Mouse (Mus musculus) adrenal gland, postnatal 36 days (tissue): Measurements from ENCODE around the gene Dmtf1. TPM values are rescaled to one million over a fixed set of nuclear protein-coding genes. Genes with fewer than 3 reads are reported as not detected.

Source experiments
- DNase-seq, 2 experiments: peaks; one replicate each; pipeline ENCODE4 v3.0.0; 2021; ENCODE audit warnings: mixed read lengths in 1 of 2
- total RNA-seq, 2 experiments: library from RNA; stranded (reverse); gene quantifications; 2 replicates each; pipeline ENCODE4 v1.2.3; 2021

The Dmtf1 gene
- total RNA-seq, 2 experiments from 2014 or later, result 26.2 to 27.1 TPM

DNA sequence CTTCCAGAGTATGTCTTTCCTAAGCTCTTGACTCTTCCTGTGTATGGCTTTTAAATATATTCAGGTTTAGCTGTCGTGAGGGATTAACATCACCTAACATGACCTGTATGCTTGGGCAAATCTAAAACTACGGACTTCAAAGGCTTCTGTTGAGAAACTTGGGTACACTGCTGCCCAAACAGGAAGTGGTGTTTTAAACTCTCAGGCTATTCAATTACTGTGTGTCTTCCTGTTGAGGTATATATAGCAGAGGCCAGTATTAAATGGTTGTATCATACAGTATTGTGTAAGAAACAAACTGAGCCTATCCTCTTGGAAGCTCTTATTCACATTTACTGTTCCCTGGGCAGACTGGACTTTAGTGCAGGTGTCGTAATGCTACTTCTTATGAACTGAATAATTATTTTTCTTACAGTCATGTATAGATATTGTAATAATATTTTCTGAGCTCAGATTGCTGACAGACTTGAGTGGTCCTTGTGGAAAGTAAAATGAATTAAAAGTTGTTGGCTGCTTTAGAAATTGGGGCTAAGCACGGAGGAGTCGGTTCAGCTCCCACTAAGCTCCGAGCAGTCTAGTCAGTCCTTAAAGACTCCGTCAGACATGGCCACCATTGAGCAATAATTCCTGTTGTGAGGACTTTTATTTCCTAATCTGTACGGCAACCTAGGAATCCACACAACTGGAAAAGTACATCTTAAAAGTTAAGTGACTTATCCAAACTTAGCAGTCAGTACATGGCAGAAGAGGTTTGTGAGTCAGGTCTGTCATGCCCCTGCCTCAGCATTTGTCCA, 54.1 kb downstream of the Dmtf1 start:
- no peak for DNase-seq

DNA sequence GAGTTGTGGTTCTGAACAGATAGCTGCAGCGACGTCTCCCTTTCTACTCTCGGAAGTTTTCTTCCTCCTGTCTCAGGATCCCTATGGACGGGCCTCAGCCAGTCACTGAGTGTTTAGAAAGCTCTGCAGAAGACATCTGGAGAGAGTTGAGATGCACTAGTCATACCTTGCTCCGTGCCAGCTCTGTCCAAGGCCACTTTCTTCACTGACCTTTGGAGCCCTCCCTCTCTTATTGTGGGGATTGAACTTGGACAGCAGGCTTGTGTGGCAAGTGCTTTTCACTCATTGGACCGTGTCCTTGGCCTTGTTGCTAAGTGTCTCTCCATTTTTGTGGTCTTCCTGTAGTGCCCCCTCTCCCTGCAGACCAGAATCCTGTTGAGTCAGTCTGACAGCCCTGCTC, 54.8 kb downstream of the Dmtf1 start:
- peak; percentile 74 to 80 for DNase-seq

DNA sequence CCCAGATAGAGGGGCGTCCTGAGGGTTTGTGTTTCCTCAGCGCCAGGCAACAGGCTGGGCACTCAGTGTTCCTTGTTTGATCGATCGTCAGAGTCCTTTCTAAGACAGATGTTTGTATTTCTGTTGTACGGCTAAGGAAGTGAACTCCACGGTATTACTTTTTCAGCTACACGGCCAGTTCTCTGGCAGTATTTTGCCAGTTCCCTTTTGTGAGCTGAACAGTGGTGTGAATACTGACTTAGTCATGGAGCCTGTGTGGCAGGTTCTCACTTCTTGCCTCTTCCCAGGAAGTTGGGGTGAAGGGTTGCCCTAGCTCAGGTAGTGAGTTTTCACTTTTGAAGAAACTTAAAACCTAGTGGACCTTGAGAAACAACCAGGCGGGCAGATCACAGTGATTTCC, 57.6 kb downstream of the Dmtf1 start:
- no peak for DNase-seq

DNA sequence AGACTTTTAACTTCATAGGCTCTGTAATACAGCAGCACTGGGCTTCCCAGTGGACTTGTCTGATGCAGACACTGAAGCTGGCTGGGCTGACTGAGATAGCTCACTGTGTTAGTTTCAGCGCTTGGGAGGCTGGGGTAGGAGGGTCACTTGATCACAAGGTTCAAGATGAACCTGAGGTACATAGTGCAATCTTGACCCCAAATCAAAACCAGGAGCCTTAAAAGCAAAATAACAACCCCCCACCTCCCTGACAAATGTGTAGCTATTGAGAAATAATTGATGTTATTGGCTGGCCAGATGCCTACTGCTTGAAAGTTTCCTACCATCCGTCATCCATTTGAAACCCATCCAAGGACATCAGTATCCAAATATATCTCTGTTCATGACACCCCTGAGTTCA, 58.9 kb downstream of the Dmtf1 start:
- DNase-seq, result peak; percentile 30 to 35

DNA sequence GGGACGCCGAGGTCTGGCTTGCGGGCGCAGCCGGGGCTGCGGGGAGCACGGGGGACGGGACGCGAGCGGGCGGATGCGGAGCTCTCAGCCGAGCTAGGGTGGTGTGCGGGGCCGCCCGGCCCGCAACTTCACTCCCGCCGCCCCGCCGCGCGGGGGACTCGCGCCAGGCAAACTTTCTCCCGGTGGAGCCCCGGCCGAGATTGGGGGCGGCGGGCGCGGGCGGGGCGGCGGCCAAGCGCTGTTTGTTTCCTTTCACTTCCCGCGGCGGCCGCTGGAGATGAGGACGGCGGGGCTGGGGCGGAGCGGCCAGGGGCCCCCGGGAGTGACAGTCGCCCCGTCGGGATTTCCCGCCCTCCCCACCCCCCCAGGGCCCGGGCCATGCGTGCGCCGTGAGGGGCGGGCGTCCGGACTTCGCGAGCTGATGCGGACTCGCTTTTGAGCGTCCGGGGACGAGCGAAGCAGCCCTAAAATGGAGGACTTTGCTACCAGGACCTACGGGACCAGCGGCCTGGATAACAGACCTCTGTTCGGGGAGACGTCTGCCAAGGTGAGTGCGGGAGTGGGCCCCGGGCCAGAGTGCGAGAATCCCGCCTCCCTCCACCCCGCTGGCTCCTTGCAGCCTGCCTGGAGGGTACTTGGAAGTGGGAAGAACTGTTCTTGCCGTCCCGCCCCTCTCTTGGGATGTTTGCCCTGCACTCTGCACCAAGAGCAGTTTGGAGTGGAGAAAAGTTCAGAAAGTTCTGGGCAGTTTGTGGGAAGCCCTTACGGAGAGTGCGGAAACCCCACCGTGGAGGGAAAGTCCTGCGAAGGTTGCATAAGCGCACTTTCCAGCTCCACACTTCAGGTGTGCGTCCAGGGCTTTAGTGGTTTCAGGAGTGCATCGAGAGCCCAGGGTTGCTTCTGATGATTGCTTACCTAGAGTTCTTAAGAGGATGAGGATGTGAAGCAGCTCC, 60.5 kb downstream of the Dmtf1 start:
- DNase-seq, result peak; percentile 60 to 79

DNA sequence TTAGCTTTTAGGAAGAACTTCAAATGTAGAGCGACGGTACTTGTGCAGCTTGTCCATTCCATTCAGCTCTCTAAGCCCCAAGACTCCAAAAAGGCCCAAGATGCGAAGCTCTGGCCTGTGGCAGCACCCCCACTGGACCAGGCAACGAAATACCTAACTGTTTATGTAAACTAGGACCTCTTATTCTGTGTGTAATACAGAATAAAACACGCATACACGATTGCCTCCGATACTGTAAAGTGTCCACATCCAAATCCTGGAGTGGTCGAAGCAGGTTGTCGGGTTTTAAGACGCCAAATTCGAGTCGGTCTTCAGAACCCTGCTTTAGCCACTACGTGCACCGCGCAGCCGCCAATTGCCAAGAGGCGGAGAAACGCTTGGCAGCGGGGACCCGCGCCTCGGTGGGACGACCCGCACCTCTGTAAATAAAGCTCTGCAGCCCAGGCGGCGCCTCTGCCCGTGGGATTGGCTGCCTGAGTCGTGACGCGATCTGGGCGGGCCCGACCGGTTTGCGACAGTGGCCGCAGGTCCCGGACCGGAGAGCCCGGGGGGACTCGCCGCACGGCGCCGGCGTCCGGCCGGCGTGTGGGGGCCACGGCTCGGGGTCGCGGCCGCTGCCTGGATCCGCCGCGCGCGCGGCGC, 61.2 kb downstream of the Dmtf1 start, which contains the start of gene Tmem243:
Gene Tmem243 (plus strand): TSS at position 462 of the 642 bp plus-strand sequence.
- DNase-seq, result peak; percentile 97

DNA sequence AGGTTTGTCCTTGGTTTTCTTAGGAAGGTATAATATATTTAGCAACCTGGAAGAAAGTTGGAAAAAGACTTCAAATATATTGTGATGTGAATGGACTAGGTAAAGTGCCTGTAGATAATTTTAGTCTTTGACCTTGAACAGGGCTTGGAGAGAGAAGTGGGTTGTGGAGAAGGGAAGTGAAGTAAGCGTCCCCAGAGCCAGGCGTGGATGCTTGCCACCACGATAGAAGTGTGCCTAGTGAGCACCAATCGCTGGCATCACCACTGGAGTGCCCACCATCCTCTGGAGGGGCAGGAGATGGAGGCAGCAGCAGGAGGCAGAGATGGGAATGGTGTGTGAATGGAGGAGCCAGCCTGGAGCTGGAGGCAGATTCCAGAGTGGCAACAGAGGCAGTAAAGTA, 68.1 kb downstream of the Dmtf1 start:
- no peak for DNase-seq

DNA sequence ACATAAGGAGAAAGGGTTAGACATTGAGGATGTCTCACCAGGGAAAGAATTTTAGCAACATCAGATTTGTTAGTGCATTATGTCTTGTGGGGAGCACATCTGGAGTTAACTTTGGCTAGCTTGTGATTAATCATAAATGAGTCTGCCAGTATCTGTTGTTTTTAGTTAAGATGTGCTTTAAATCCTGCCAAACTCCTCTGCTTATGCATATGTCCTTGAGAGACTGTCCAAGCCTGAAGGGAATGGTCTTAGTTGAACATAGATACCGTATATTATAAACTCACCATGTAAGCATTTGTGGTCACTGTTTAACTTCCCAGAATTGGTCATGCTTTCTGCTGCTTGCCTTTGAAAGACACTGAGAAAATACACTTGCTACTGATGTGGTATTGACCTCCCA, 68.9 kb downstream of the Dmtf1 start:
- DNase-seq, result no peak

DNA sequence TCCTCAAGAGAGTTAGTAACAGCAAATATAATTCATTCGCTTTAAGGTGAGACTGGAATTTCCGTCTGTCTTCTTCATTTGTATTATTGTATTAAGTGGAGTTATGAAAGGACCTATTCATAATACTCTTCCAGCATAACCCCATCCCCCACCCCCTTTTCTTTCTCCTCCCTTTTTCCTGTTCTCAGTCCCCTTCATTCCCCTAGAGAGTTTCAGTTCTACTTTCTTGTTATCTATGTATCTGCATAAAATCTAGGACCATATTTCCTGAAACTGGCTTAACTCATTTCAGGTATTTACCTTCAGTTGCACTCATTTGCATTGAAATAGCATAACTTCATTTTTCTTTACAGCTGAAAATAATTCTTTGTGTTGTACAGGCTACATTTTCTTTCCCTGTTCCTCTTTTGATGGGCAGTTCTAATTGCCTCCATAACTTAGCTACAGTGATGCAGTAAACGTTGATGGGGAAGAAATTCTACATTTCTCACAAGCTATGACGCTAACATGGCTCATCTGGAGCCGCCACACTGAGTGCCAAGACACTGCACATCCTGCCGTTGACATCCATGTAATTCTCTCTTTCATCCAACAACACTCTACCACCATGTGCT, 71.0 kb downstream of the Dmtf1 start:
- DNase-seq, result no peak

DNA sequence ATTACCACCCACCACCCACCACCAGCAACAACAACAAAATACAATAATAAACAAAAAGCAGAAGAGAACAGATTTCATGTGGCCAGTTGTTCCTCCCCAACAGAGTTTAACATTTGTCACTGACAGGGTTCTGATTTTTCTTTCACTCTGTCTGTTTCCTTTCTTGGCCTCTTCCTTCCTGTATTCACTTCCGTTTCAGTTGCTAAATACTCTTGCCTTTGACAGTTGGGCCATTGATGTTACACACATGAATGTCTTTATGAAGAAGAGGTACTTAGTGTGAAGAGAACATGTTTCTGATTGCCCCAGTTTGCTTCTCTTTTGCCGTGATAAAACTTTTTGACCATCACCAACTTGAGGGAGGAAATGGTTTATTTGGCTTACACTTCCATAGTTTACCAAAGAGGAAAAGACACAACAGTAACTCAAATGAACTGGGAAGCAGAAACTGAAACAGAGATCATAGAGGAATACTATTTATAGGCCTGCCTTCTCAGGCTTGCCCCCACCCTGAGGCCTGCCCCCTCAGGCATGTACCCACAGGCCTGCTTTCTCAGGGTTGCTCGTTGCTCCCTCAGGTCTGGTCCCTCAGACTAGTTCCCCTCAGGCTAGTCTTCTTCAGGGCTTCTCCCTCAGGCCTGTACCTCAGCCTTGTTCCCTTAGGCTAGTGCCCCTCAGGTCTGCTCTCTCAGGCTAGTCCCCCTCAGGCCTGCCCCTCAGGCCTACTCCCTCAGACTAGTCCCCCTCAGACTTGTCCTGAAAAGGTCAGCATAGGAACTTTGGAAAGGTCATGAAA, 74.5 kb downstream of the Dmtf1 start:
- DNase-seq, result no peak

DNA sequence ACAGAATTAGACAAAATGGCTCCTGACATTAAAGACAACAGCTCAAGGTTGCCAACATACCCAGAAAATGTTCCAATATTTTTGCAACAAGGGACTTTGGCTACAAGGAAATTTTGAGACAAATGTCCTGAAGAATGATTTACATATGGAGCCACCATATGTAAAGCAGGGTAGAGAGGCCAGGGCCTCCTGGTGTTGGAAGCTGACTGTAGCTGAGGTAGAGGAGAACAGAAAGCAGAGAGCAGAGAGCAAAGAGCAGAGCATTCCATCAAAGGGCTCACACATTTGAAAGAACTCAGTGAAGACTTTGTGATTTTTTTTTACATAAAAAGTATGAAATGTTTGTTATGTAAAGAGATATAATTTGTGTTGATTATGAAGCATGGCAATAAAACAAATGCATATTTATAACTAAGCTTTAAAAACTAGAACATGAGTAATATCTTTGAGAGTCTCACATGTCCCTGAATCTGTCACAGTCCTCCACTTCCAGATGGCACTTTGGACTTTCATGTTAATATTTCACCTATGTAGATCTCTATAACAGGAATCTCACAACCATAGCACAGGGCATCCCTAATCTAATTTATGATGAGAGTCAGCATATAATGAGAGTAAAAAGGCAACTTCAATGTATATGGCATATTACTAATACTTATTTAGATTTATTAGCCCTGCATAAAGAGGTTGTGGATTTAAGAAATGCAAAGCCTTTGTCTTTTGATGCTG, 81.6 kb downstream of the Dmtf1 start:
- DNase-seq, result no peak

DNA sequence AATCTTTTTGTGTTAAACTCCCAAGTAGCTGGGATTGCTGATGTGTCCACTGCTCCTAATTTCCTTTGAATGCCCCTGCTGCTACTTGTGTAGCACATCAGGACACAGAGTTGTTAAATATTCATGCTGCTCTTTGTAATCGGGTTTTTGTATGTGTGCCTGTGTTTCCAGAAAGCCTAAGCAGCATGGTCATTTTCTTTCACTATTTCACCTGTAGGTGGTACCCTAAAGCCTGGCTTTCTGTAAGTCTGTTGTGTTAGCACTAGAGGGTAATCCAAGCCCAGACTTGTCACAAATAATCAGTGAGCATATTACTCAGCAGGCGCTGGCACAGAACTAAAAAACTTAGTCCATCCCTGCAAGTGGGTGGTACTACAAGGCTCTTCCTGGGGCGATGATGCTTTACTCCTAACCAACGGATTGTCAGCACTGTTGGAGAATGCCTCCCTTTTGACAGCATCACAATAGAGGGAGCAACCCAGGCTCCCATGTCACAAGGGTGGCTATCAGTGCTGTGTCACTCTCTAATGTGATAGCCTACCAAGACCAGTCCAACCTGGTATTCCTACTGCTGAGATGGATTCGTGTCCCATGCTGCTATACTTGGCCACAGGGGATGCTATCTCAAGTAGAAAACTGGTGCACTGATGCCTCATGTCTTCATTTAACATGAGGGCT, 88.3 kb downstream of the Dmtf1 start:
- peak; percentile 38 to 40 for DNase-seq

DNA sequence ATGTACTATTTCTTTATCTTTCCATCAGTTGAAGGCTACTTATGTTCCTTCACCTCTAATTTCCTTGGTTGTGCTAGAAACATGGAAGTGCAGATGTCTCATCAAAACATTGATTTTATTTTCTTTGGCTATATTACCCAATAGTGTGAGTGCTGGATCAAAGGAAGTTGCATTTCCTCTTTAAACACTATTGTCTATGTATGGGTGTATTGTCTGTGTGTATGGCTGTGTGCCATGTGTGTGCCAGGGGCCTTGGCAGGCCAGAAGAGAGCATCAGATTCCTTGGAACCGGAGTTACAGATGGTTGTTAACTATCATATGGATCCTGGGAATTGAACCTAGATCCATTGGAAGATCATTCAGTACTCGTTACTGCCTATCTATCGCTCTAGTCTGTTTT, 90.2 kb downstream of the Dmtf1 start:
- DNase-seq, result no peak

DNA sequence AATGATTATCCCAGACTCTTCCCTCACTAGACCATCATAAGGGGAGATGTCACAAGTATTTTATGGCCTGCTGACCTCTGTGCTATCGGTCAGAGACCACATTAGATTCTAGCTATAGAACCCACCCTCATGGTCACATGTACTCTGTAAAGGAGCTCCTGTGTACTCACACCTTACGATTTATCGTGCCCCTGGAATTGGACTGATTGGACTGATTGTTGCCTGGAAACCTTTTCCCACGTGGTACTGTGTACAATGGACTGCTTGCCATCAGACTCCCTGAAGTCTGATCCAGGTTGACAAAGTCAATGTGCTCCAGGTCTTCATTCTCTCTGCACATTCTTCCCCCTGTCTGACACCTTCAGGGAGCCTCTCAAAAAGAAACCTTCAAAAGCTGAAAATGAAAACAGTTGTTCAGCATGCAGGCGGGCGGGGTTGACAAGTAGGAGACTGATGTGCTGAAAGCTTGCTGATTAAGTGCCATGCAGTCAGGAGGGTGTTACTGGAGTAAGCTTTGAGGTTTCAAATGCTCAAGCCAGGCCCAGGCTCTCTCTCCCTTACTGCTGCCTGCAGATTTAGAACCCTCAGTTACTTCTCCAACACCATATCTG, 91.9 kb downstream of the Dmtf1 start:
- no peak for DNase-seq

DNA sequence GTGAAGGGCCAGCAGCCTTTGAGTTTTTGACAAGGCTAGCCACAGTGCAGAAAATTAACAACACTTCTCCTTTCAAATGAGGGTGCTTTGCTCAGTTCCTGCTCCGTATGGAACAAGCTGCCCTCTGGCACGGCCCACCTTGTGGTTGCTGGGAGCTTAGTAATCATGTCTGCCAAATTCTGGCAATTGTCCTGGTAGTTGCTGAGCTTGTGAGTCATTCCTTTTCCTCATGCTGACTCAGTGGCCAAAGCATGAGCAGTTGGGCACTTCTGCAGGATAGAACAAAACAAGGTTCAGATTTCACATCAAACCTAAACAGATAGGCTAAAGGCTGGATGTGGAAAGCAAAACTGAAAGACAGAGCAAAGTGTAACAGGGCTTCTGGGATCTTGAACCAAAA, 92.7 kb downstream of the Dmtf1 start:
- DNase-seq, result peak; percentile 82 to 84
